Mouse (Mus musculus) ovary, adult 18-20 months (tissue): ENCODE results near the gene Gm13057.
"Not testable (repeated sequence)": the region's sequence is repeated elsewhere in the genome, so short reads cannot be mapped to it uniquely, and the experiment has no call there.

ENCODE experiments used
- DNase-seq: peaks from one replicate; pipeline ENCODE4 v3.0.0; 2022; ENCODE audit warnings: low spot score, mixed read lengths

Gene Gm13057

DNA sequence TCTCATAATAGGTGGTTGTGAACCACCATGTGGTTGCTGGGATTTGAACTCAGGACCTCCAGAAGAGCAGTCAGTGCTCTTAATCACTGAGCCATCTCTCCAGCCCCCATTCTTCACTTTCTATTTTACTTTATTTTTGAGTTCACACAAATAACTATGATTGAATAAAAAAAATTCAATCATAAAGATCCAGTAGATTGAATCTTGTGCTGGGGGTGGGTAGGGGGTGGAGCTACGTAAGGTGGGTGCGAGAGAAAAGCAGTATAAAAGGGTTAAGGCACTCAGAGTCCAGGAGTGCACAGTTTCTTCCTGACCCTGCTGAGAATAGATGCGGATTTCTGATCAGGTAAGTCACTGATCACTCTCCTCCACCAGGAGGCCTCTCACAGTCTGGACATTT lies at the start of gene Gm13057, which contains the start of gene BC080695:
TSS of gene Gm13057 (plus strand) at position 310 of the 400 bp plus-strand sequence.
TSS of gene BC080695 (plus strand) at position 301 of the 400 bp plus-strand sequence.
- DNase-seq, result not testable (repeated sequence)

DNA sequence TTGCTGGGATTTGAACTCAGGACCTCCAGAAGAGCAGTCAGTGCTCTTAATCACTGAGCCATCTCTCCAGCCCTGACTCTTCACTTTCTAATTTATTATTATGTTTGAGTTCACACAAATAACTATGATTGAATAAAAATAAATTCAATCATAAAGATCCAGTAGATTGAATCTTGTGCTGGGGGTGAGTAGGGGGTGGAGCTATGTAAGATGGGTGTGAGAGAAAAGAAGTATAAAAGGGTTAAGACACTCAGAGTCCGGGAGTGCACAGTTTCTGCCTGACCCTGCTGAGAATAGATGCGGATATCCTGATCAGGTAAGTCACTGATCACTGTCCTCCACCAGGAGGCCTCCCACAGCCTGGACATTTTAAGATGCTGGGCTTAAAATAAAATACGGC lies 40.5 kb upstream of the Gm13057 start, which contains the start of gene Gm13043:
TSS of gene Gm13043 (plus strand) at position 301 of the 400 bp plus-strand sequence.
- no peak for DNase-seq

DNA sequence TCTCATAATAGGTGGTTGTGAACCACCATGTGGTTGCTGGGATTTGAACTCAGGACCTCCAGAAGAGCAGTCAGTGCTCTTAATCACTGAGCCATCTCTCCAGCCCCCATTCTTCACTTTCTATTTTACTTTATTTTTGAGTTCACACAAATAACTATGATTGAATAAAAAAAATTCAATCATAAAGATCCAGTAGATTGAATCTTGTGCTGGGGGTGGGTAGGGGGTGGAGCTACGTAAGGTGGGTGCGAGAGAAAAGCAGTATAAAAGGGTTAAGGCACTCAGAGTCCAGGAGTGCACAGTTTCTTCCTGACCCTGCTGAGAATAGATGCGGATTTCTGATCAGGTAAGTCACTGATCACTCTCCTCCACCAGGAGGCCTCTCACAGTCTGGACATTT lies 15.9 kb upstream of the Gm13057 start, which contains the start of gene Gm13040:
TSS of gene Gm13040 (plus strand) at position 301 of the 400 bp plus-strand sequence.
- not testable (repeated sequence) for DNase-seq
